Mouse (Mus musculus) erythroblast, embryonic 14.5 days (primary cell): ENCODE results near the gene St7.

Source experiments
- GATA1 ChIP-seq: IDR thresholded peaks from 2 replicates; pipeline ENCODE4 v1.6.1; 2012; ENCODE audit warnings: low read length, inconsistent platforms, mixed read lengths
- TAL1 ChIP-seq: IDR thresholded peaks from 3 replicates; pipeline ENCODE4 v1.6.1; 2012; ENCODE audit warnings: low read length, inconsistent platforms, mixed read lengths

DNA sequence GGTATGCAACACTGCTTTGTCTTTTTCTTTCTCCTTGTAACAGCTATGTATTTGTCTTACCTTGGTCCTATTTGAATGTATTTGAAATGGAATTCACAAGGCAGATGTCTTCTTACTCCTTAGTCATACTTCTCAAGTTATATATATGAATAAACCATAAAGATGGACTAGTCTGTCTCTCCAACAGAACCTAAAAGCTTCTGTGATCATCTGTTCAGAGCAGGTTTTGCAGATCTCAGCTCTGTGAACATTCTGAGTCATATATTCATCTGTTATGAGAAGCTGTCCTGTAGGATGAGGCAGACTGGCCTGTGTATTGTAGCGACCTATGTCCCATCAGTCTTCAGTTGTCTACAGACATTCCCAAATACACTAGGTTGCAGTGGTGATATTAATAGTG lies 167.7 kb downstream of the St7 start:
- TF ChIP-seq GATA1, result no peak
- no peak for TF ChIP-seq TAL1
